Mouse (Mus musculus) liver, postnatal 0 days (tissue): Measurements from ENCODE around the gene Slc2a3.

Experiments used
- CTCF ChIP-seq: sonication (generic); IDR thresholded peaks from 2 replicates; pipeline ENCODE4 v1.5.1; 2016; ENCODE audit warnings: antibody characterized with exemption, low read depth
- EP300 ChIP-seq: IDR thresholded peaks from 2 replicates; pipeline ENCODE4 v1.6.1; 2016; ENCODE audit warnings: antibody characterized with exemption, low read depth, mild to moderate bottlenecking

GRCm38 (mm10) chr6:122686709-122687108 lies 114.7 kb downstream of the Slc2a3 start:
- TF ChIP-seq CTCF (no peak), EP300 (no peak)
